Mouse (Mus musculus): ENCODE results near the gene Rasl10a. TPM values are rescaled to one million over a fixed set of nuclear protein-coding genes. Genes with fewer than 3 reads are reported as not detected.

Rasl10a gene
- polyA plus RNA-seq, 1 experiment from 2014 or later = 1.6 TPM

- H3K4me2 ChIP-seq (replicated peaks; ENCODE audit: low read depth) = no peak overlapping the region
- no peaks in the 10 kb centered on the region for H3K4me1 ChIP-seq (replicated peaks; ENCODE audit: control insufficient read depth, insufficient read depth)
- peaks cover 39% of the 10 kb centered on the region for H3K36me3 ChIP-seq (ENCODE audit: control insufficient read depth, insufficient read depth, low read length)
- H3K27me3 ChIP-seq (ENCODE audit: control insufficient read depth, insufficient read depth, low read length) = no peaks in the 10 kb centered on the region
- no peak overlapping the region for H3K4me3 ChIP-seq (ENCODE audit: low read depth, low read length)
- H3K9me3 ChIP-seq (ENCODE audit: control insufficient read depth, low read length) = no peaks in the 10 kb centered on the region
- H3K27ac ChIP-seq (replicated peaks) = no peak overlapping the region
- no peak for TF ChIP-seq CTCF (IDR thresholded peaks at IDR 0.05; ENCODE audit: low read depth)
- TF ChIP-seq EP300 (optimal IDR thresholded peaks at IDR 0.05) = no peak
- no peak for ATAC-seq (ENCODE audit: low FRiP score, low TSS enrichment)
- WGBS = 92% methylated on average over 10 of the region's 10 CpGs
- DNase-seq (ENCODE audit: low spot score) = no peak
- H3K9ac ChIP-seq (ENCODE audit: low read length) = no peak overlapping the region
Observed at GRCm38 (mm10) chr11:5032706-5033105, 25.2 kb upstream of the Rasl10a start.

GRCm38 (mm10) chr11:5033136-5033535 lies 24.8 kb upstream of the Rasl10a start:
- H3K27me3 ChIP-seq (ENCODE audit: control insufficient read depth, insufficient read depth, low read length) = no peaks in the 10 kb centered on the region
- no peak overlapping the region for H3K4me3 ChIP-seq (ENCODE audit: low read depth, low read length)
- H3K9me3 ChIP-seq (ENCODE audit: control insufficient read depth, low read length) = no peaks in the 10 kb centered on the region
- TF ChIP-seq EP300 (optimal IDR thresholded peaks at IDR 0.05) (no peak), CTCF (IDR thresholded peaks at IDR 0.05; ENCODE audit: low read depth) (no peak)
- peaks cover 37% of the 10 kb centered on the region for H3K36me3 ChIP-seq (ENCODE audit: control insufficient read depth, insufficient read depth, low read length)
- WGBS = 74% methylated on average over 3 of the region's 3 CpGs
- no peak overlapping the region for H3K4me2 ChIP-seq (replicated peaks; ENCODE audit: low read depth)
- H3K4me1 ChIP-seq (replicated peaks; ENCODE audit: control insufficient read depth, insufficient read depth) = no peaks in the 10 kb centered on the region
- DNase-seq (ENCODE audit: low spot score) (no peak), ATAC-seq (ENCODE audit: low FRiP score, low TSS enrichment) (no peak)
- no peak overlapping the region for H3K27ac ChIP-seq (replicated peaks)
- no peak overlapping the region for H3K9ac ChIP-seq (ENCODE audit: low read length)

GRCm38 (mm10) chr11:5035421-5035820 lies 22.5 kb upstream of the Rasl10a start:
- H3K4me1 ChIP-seq (replicated peaks; ENCODE audit: control insufficient read depth, insufficient read depth) = no peaks in the 10 kb centered on the region
- no peak for DNase-seq (ENCODE audit: low spot score)
- H3K4me3 ChIP-seq (ENCODE audit: low read depth, low read length) = no peak overlapping the region
- no peaks in the 10 kb centered on the region for H3K27me3 ChIP-seq (ENCODE audit: control insufficient read depth, insufficient read depth, low read length)
- H3K36me3 ChIP-seq (ENCODE audit: control insufficient read depth, insufficient read depth, low read length) = peaks cover 29% of the 10 kb centered on the region
- no peak overlapping the region for H3K9ac ChIP-seq (ENCODE audit: low read length)
- H3K27ac ChIP-seq (replicated peaks) = no peak overlapping the region
- H3K4me2 ChIP-seq (replicated peaks; ENCODE audit: low read depth) = no peak overlapping the region
- ATAC-seq (ENCODE audit: low FRiP score, low TSS enrichment) = no peak
- WGBS = 89% methylated on average over 4 of the region's 4 CpGs
- H3K9me3 ChIP-seq (ENCODE audit: control insufficient read depth, low read length) = no peaks in the 10 kb centered on the region
- TF ChIP-seq EP300 (optimal IDR thresholded peaks at IDR 0.05) = no peak
- TF ChIP-seq CTCF (IDR thresholded peaks at IDR 0.05; ENCODE audit: low read depth) = no peak

GRCm38 (mm10) chr11:5037146-5037854 lies 20.6 kb upstream of the Rasl10a start:
- DNase-seq (ENCODE audit: low spot score) (no peak), ATAC-seq (ENCODE audit: low FRiP score, low TSS enrichment) (no peak)
- Histone ChIP-seq H3K9ac (ENCODE audit: low read length) (no peak overlapping the region), H3K27me3 (ENCODE audit: control insufficient read depth, insufficient read depth, low read length) (no peaks in the 10 kb centered on the region), H3K27ac (replicated peaks) (no peak overlapping the region), H3K4me3 (ENCODE audit: low read depth, low read length) (no peak overlapping the region), H3K36me3 (ENCODE audit: control insufficient read depth, insufficient read depth, low read length) (peaks cover 22% of the 10 kb centered on the region), H3K4me1 (replicated peaks; ENCODE audit: control insufficient read depth, insufficient read depth) (no peaks in the 10 kb centered on the region), H3K4me2 (replicated peaks; ENCODE audit: low read depth) (no peak overlapping the region), H3K9me3 (ENCODE audit: control insufficient read depth, low read length) (no peaks in the 10 kb centered on the region)
- TF ChIP-seq CTCF (IDR thresholded peaks at IDR 0.05; ENCODE audit: low read depth) (no peak), EP300 (optimal IDR thresholded peaks at IDR 0.05) (no peak)
- WGBS = 81% methylated on average over 8 of the region's 8 CpGs

- H3K9ac ChIP-seq (ENCODE audit: low read length) = no peak overlapping the region
- WGBS = 88% methylated on average over 5 of the region's 5 CpGs
- no peak for ATAC-seq (ENCODE audit: low FRiP score, low TSS enrichment)
- no peak overlapping the region for H3K4me2 ChIP-seq (replicated peaks; ENCODE audit: low read depth)
- no peak for DNase-seq (ENCODE audit: low spot score)
- H3K27me3 ChIP-seq (ENCODE audit: control insufficient read depth, insufficient read depth, low read length) = no peaks in the 10 kb centered on the region
- TF ChIP-seq CTCF (IDR thresholded peaks at IDR 0.05; ENCODE audit: low read depth) (no peak), EP300 (optimal IDR thresholded peaks at IDR 0.05) (no peak)
- H3K36me3 ChIP-seq (ENCODE audit: control insufficient read depth, insufficient read depth, low read length) = peaks cover 7% of the 10 kb centered on the region; the same call in 1 of the 2 replicates
- no peak overlapping the region for H3K4me3 ChIP-seq (ENCODE audit: low read depth, low read length)
- no peaks in the 10 kb centered on the region for H3K4me1 ChIP-seq (replicated peaks; ENCODE audit: control insufficient read depth, insufficient read depth)
- no peaks in the 10 kb centered on the region for H3K9me3 ChIP-seq (ENCODE audit: control insufficient read depth, low read length)
- no peak overlapping the region for H3K27ac ChIP-seq (replicated peaks)
Observed at GRCm38 (mm10) chr11:5040585-5040984, 17.3 kb upstream of the Rasl10a start.

GRCm38 (mm10) chr11:5041144-5041780 lies 16.7 kb upstream of the Rasl10a start:
- TF ChIP-seq EP300 (optimal IDR thresholded peaks at IDR 0.05) (no peak), CTCF (IDR thresholded peaks at IDR 0.05; ENCODE audit: low read depth) (no peak)
- no peak overlapping the region for H3K4me3 ChIP-seq (ENCODE audit: low read depth, low read length)
- H3K27me3 ChIP-seq (ENCODE audit: control insufficient read depth, insufficient read depth, low read length) = no peaks in the 10 kb centered on the region
- no peaks in the 10 kb centered on the region for H3K9me3 ChIP-seq (ENCODE audit: control insufficient read depth, low read length)
- DNase-seq (ENCODE audit: low spot score) (no peak), ATAC-seq (ENCODE audit: low FRiP score, low TSS enrichment) (no peak)
- no peaks in the 10 kb centered on the region for H3K4me1 ChIP-seq (replicated peaks; ENCODE audit: control insufficient read depth, insufficient read depth)
- no peak overlapping the region for H3K27ac ChIP-seq (replicated peaks)
- H3K36me3 ChIP-seq (ENCODE audit: control insufficient read depth, insufficient read depth, low read length) = peaks cover 7% of the 10 kb centered on the region; the same call in 1 of the 2 replicates
- H3K4me2 ChIP-seq (replicated peaks; ENCODE audit: low read depth) = no peak overlapping the region
- no peak overlapping the region for H3K9ac ChIP-seq (ENCODE audit: low read length)
- WGBS = 74% methylated on average over 18 of the region's 18 CpGs
